Mouse (Mus musculus) B cell, adult 2 months (primary cell): ENCODE data around the gene Acer2.

Experiments
- DNase-seq, 2 experiments: peaks; one replicate each; pipeline ENCODE4 v3.0.0; 2022

The Acer2 gene

GRCm38 (mm10) chr4:86957576-86958411 is 83.6 kb downstream of the Acer2 start:
- peak; percentile 29 to 32 for DNase-seq

GRCm38 (mm10) chr4:86977272-86977671 is 103.1 kb downstream of the Acer2 start:
- no peak for DNase-seq
